Mouse (Mus musculus) limb, embryonic 14.5 days (tissue): ENCODE measurements around the gene Mylk. TPM values are rescaled to one million over a fixed set of nuclear protein-coding genes. Genes with fewer than 3 reads are reported as not detected.

ENCODE experiments used
- ATAC-seq: fragments of 200-750 bp; cut with Nextera tagmentation; 2 replicates; pipeline ENCODE4 v1.8.0; 2017; ENCODE audit warnings: low read depth, moderate number of reproducible peaks, moderate TSS enrichment; ENCODE audit not compliant: low FRiP score
- DNase-seq: peaks from one replicate; pipeline ENCODE4 v3.0.0-alpha.2; 2015; ENCODE audit warnings: low spot score
- H3K27ac ChIP-seq: fragments of 300-500 bp; sonication (generic); replicated peaks from 2 replicates; pipeline ENCODE4 v1.5.1; 2014; ENCODE audit warnings: low read depth, mild to moderate bottlenecking, low read length, moderate library complexity, mixed read lengths
- H3K27me3 ChIP-seq: fragments of 300-500 bp; sonication (generic); 2 replicates; pipeline ENCODE4 v1.6.1; 2014; ENCODE audit warnings: low read length, mixed read lengths; ENCODE audit not compliant: control insufficient read depth, insufficient read depth
- H3K36me3 ChIP-seq: fragments of 300-500 bp; sonication (generic); 2 replicates; pipeline ENCODE4 v1.6.1; 2014; ENCODE audit warnings: mild to moderate bottlenecking, low read length, moderate library complexity, mixed read lengths; ENCODE audit not compliant: control insufficient read depth, insufficient read depth
- H3K4me1 ChIP-seq: fragments of 300-500 bp; sonication (generic); 2 replicates; pipeline ENCODE4 v1.6.1; 2014; ENCODE audit warnings: antibody characterized with exemption, low read length, mixed read lengths; ENCODE audit not compliant: control insufficient read depth, insufficient read depth
- H3K4me2 ChIP-seq: fragments of 300-500 bp; sonication (generic); replicated peaks from 2 replicates; pipeline ENCODE4 v1.6.1; 2014; ENCODE audit warnings: low read depth, mild to moderate bottlenecking, low read length, moderate library complexity; ENCODE audit not compliant: severe bottlenecking
- H3K4me3 ChIP-seq: fragments of 300-500 bp; sonication (generic); replicated peaks from 2 replicates; pipeline ENCODE4 v1.5.1; 2014; ENCODE audit warnings: low read length
- H3K9ac ChIP-seq: fragments of 300-500 bp; sonication (generic); 2 replicates; pipeline ENCODE4 v1.6.1; 2014; ENCODE audit warnings: mild to moderate bottlenecking, low read depth, low read length, moderate library complexity; ENCODE audit not compliant: severe bottlenecking
- H3K9me3 ChIP-seq: fragments of 300-500 bp; sonication (generic); 2 replicates; pipeline ENCODE4 v1.6.1; 2016; ENCODE audit warnings: low read length; ENCODE audit not compliant: control insufficient read depth
- POLR2A ChIP-seq: fragments of 200-500 bp; IDR thresholded peaks from 2 replicates; pipeline ENCODE4 v1.8.0; 2012; ENCODE audit warnings: inconsistent platforms, mild to moderate bottlenecking, moderate library complexity, borderline replicate concordance; ENCODE audit not compliant: insufficient read depth, insufficient read length; ENCODE audit errors: extremely low read depth
- WGBS: fragments of 180-500 bp; shearing (Covaris S2); extraction: QIAGEN DNeasy Blood & Tissue Kit; methylation state at CpG from one replicate; pipeline ENCODE4 v1.1.7; 2014; 5-methylcytosine and 5-hydroxymethylcytosine counted together
- polyA plus RNA-seq, 2 experiments: library from polyadenylated mRNA; depleted of rRNA in 1 of 2; stranded (reverse) in 1 of 2; unstranded in 1 of 2; fragments of >200 nt; fragmentation: Nextera tagmentation in 1 of 2; extraction: Ambion mirVana in 1 of 2; gene quantifications; 2 replicates each; pipeline versions ENCODE4 v1.2.1 to v1.2.3; 2012 to 2014

Mylk gene
- polyA plus RNA-seq, 2 experiments = 14.9 to 17.0 TPM

- H3K4me3 ChIP-seq = 0 out of 2 replicates have a peak overlapping the region, but pooled peaks have one; percentile 5
- H3K27ac ChIP-seq = 0 out of 2 replicates have a peak overlapping the region, but pooled peaks have one; percentile 13
- H3K9ac ChIP-seq = peak overlapping the region; percentile 38
- TF ChIP-seq POLR2A = no peak
- peak overlapping the region; percentile 41 for H3K4me2 ChIP-seq
- 3% methylated on average over 10 of the region's 10 CpGs for WGBS
- H3K36me3 ChIP-seq = no peaks in the 10 kb centered on the region
- DNase-seq (peak; percentile 65), ATAC-seq (no peak; the same call in 1 of the 2 replicates)
- peaks cover 11% of the 10 kb centered on the region for H3K4me1 ChIP-seq
- H3K9me3 ChIP-seq = no peaks in the 10 kb centered on the region
- H3K27me3 ChIP-seq = no peaks in the 10 kb centered on the region
Measured at GRCm38 (mm10) chr16:35000923-35001560, 256.0 kb downstream of the Mylk start.

- no peak overlapping the region for H3K4me3 ChIP-seq
- 77% methylated on average over 5 of the region's 5 CpGs for WGBS
- H3K9me3 ChIP-seq = no peaks in the 10 kb centered on the region
- no peak overlapping the region for H3K4me2 ChIP-seq
- H3K27ac ChIP-seq = no peak overlapping the region
- H3K36me3 ChIP-seq = no peaks in the 10 kb centered on the region
- H3K4me1 ChIP-seq = peaks cover 11% of the 10 kb centered on the region
- DNase-seq (no peak), ATAC-seq (no peak)
- H3K27me3 ChIP-seq = no peaks in the 10 kb centered on the region
- H3K9ac ChIP-seq = no peak overlapping the region
- TF ChIP-seq POLR2A = no peak
Measured at GRCm38 (mm10) chr16:35004356-35004755, 259.3 kb downstream of the Mylk start.

GRCm38 (mm10) chr16:35004756-35005155, 259.7 kb downstream of the Mylk start:
- Histone ChIP-seq H3K36me3 (no peaks in the 10 kb centered on the region), H3K27me3 (no peaks in the 10 kb centered on the region), H3K4me3 (no peak overlapping the region), H3K9me3 (no peaks in the 10 kb centered on the region), H3K4me1 (peaks cover 11% of the 10 kb centered on the region), H3K27ac (no peak overlapping the region), H3K9ac (no peak overlapping the region), H3K4me2 (no peak overlapping the region)
- no peak for TF ChIP-seq POLR2A
- 83% methylated on average over 2 of the region's 2 CpGs for WGBS
- ATAC-seq = no peak
- no peak for DNase-seq

- Histone ChIP-seq H3K27ac (no peak overlapping the region), H3K4me3 (no peak overlapping the region), H3K36me3 (no peaks in the 10 kb centered on the region), H3K27me3 (no peaks in the 10 kb centered on the region), H3K4me2 (no peak overlapping the region), H3K9ac (no peak overlapping the region), H3K4me1 (peaks cover 3% of the 10 kb centered on the region), H3K9me3 (no peaks in the 10 kb centered on the region)
- ATAC-seq = no peak
- DNase-seq = no peak
- TF ChIP-seq POLR2A = no peak
- 72% methylated on average over 5 of the region's 5 CpGs for WGBS
Measured at GRCm38 (mm10) chr16:35006251-35006650, 261.2 kb downstream of the Mylk start.

- no peak for ATAC-seq
- H3K4me1 ChIP-seq = no peaks in the 10 kb centered on the region
- no peak overlapping the region for H3K9ac ChIP-seq
- H3K4me2 ChIP-seq = no peak overlapping the region
- H3K9me3 ChIP-seq = no peaks in the 10 kb centered on the region
- TF ChIP-seq POLR2A = no peak
- 86% methylated on average over 1 of the region's 1 CpGs for WGBS
- no peak overlapping the region for H3K27ac ChIP-seq
- no peak for DNase-seq
- H3K36me3 ChIP-seq = no peaks in the 10 kb centered on the region
- H3K27me3 ChIP-seq = no peaks in the 10 kb centered on the region
- H3K4me3 ChIP-seq = no peak overlapping the region
Measured at GRCm38 (mm10) chr16:35007361-35007760, 262.4 kb downstream of the Mylk start.
